Mouse (Mus musculus) lung, postnatal 25 days (tissue): ENCODE data around the gene Hnrnph2.
A peak's percentile ranks its signal among the peaks of the same experiment; 100 is the strongest.

Experiments used
- DNase-seq: peaks from one replicate; pipeline ENCODE4 v3.0.0; 2022; ENCODE audit warnings: low spot score

Hnrnph2 gene

GRCm38 (mm10) chrX:134600659-134601379 lies at the start of gene Hnrnph2, which contains the start of gene Gla:
Hnrnph2 (plus strand) TSS chrX:134601179.
Gla (minus strand) TSS chrX:134601125.
- DNase-seq, result peak; percentile 95

- no peak for DNase-seq
Observed at GRCm38 (mm10) chrX:134553326-134553725, 47.7 kb upstream of the Hnrnph2 start.

GRCm38 (mm10) chrX:134554425-134554824 lies 46.6 kb upstream of the Hnrnph2 start:
- DNase-seq, result no peak

DNA sequence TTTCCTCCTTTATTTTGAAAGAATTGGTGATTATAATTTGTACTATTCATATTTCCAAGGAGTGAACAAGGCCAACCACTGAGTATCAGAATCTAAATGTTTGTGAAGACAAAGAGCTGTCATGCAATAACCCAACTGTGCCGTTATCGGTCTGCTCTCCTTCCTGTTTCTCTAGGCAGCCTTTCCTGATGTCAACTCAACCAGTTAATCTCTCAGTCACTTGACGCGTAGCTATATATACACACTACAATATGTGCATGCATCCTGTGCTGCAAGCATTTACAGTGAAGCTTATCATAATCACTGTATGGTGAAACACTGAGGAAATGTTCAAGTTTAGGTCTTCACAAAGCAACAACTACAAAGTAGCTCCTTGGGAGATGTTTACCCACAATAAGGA lies 36.7 kb upstream of the Hnrnph2 start:
- DNase-seq, result no peak

DNA sequence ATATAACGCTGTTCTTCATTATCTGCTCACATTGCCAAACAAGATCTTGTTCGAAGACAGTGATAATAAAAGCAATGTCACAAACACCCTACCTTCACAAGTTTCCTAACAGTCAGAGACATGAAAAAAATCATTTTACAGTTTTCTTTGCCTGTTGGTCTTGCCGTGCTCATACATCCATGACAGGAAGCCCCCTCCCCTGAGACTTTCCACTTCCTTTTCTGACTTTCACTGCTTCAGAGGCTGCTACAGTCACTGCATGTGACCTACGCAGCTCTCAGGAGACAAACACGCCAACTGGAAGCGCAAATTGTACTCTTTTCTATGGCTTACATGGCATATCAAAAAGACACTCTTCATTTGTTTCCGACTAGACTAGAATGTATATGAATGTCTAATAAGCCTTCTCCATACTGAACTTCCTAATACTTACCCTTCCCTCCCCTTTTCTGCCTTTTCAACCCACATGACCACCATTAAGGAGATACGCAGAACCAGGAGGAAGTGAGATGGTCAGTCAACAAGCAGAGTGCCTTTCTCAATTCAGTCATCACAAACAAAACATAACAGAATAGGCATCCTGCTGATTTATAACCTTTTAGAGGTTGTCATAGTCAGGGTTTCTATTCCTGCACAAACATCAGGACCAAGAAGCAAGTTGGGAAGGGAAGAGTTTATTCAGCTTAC lies 34.3 kb upstream of the Hnrnph2 start:
- DNase-seq, result peak; percentile 24

DNA sequence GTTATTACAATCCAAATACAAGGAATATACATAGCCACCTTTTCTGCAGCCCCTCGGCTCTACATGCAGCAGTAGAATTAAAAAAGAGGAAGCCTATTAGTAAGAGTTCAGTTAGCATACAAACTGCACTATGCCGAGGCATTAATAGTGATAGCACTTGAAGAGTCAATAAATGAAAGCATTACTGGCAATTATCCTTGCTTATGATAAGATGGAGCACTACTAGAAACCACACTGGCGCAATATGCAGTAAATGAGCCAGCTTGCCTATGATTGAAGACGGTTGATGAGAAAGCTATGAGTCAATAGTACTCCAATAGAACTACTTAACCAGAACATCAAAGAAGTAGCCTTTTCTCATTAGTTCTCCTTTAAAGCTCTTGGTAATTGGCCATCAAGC lies 23.1 kb upstream of the Hnrnph2 start:
- DNase-seq, result no peak

DNA sequence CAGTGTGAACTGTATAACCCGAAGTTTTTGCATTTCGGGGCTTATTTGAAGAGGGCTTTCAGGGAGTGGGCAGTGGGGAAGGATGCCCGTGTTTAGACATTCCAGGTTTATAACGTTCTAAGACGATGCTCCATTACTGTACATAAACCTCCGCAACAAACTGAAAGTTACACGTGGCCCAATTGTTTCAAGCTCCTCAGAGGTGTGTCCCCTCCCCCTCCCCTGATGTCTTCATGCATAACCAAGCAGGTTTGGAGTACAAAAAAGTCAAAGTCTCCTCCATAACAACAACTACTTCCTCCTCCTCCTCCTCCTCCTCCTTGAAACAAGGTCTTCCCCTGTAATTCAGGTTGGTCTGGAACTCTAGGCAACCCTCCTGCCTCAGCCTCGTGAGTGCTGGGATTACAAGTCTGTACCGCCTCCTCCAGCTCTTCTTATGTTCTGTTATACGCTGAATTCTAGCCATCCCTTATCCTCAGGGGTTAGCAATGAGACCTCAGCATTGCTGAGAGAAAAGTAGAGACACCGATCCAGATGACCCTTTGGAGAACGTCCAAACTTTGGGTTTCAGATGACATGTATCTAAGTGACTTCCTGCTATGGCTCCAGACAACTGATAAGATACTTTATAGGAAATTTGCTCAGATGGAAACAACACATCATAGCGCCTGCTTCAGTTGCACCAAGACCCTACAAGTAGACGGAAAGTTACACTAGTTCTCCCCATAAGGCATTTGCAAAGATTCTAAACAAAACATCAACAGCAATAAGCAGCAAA lies 20.3 kb upstream of the Hnrnph2 start:
- no peak for DNase-seq

- DNase-seq, result no peak
Observed at GRCm38 (mm10) chrX:134582270-134582669, 18.7 kb upstream of the Hnrnph2 start.

DNA sequence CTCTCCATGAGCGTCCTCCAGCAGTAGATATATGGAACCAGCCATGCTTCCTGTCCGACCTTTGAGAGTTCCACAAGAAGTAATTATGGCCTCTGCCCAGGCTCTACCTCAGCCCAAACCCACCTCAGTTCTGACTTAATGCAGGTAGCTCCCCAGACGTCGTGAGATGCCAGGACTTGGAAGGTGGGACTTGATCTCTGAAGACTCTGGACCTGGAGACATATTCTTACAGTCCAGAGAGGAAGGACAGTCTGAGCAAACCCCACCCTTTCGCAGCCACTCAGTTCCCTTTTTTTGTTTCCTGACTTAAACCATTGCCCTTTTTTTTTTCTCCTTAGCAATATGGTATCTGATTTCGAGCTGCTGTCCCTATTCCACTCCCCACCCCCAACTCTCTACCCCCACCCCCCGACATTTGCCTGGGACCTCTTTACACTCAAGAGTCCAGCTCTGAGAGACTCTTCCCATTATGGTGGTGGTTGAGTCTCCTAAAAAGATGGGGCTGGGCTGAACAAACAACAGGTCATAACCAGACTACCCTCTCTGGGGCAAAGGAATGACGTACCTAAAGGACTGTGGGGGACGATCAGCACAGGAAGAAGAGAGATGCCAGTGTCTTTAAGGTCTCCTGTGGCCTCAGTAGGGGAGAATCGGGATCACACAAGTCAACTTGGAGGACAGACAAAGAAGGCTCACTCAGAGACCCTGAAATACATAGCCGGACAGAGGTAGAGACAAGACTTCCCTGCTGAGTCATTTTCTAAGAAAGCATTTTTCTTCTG lies 17.9 kb upstream of the Hnrnph2 start, which contains the start of gene Btk:
Gene Btk (minus strand): TSS at position 683 of the 782 bp plus-strand sequence.
- no peak for DNase-seq

DNA sequence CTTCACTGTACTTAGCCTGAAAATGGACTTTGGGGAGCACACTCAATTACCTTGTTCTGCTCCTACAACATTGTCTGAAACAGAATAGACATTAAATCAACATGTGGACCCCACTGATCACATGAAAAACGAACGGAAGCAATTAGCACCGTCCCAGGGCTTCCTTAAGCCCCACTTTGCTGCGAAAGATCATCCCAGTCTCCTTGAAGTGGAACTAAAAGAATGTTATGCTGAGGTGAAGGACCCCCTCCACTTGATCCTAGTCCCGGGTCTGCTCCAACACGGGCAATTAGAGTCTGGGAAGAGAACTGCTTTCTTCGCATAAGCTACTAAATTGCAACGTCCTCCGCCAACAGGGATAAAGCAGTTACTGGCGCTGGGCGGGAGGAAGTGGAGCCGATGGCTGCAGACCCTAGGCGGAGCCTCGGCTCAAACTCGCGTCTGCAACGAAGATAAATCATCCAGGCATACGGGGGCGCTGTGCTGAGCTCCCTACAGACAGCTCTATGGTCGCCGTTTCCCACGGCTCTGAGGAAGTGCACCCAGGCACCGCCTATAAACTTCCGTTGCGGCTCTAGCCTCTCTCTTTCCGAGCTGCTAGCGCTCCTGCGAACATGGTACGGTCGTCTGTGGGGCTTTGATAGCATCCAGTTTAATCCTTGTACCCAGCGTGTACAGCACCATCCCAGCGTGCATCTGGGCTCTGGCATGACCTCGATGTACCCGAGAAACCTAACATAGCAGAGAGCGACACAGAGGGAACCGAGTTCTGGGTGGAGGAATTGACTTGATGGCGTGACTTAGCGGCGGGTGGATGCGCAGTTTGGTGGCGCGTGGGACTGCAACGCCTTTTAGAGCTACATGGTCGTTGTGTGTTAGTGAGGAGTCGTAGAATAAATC lies 15.6 kb upstream of the Hnrnph2 start, which contains the start of gene Rpl36a:
Gene Rpl36a (plus strand): TSS at position 552 of the 900 bp plus-strand sequence.
- peak; percentile 92 for DNase-seq

DNA sequence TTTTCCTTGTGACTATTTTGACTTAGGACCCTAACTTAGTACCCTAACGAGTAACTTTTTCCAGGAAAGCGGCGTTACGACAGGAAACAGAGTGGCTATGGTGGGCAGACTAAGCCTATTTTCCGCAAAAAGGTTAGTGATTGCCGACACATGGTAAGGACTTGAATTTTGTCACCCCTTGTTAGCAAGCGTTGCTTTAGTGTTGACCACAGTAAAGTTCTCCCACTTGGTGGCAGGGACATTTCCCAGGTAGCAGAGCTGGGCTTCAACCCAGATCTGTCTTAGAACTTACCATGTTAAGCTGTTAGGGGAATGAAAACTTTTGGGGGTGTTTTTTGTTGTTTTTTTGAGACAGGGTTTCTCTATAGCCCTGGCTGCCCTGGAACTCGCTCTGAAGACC lies 14.5 kb upstream of the Hnrnph2 start:
- no peak for DNase-seq

DNA sequence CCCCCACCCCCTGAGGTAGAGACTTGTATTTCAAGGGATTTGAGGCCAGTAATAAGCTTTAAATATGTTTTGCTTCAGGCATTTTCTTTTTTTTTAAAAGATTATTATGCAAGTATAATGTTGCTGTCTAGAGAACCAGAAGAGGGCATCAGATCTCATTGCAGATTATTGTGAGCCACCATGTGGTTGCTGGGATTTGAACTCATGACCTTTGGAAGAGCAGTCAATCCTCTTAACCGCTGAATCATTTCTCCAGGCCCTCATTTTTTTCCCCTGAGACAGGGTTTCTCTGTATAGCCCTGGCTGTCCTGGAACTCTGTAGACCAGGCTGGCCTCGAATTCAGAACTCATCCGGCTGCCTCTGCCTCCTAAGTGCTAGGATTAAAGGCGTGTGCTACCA lies 12.7 kb upstream of the Hnrnph2 start:
- no peak for DNase-seq

DNA sequence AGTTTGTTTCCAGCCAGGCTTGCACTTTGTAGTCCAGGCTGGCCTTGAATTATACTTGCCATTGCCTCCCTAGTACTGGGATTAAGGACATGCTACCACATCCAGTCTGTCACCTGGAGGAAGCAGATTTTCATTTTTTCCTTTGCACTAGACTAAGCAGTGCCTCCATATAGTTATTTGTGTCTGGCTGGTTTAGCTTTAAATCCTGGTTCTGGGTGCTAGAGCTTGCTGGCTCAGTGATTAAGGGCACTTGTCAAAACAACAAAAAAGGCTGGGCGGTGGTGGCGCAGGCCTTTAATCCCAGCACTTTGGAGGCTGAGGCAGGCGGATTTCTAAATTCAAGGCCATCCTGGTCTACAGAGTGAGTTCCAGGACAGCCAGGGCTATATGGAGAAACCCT lies 12.0 kb upstream of the Hnrnph2 start:
- no peak for DNase-seq

DNA sequence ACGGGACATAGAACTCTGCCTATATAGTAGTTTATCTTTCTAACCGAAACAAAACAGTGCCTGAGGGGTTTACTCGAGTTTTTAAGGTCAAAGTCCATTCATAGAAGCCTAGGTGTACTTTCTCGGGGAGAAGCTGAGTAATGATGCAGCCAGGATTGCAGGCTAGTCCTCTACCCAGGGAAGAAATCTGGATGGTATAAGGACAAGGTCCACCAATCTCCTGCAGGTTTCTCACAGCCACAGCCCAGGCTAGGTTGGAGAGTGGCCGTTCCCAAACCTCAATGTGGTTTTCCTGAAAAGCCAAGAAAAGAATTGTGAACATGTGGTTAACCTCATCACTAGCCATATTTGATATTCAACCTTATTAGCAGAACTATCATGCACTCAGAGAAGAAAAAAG lies 11.1 kb upstream of the Hnrnph2 start:
- no peak for DNase-seq

- DNase-seq, result no peak
Observed at GRCm38 (mm10) chrX:134599922-134600565, 935 bp upstream of the Hnrnph2 start.

GRCm38 (mm10) chrX:134601380-134602120 lies 571 bp downstream of the Hnrnph2 start:
- DNase-seq, result no peak

- peak; percentile 18 for DNase-seq
Observed at GRCm38 (mm10) chrX:134609472-134609871, 8.5 kb downstream of the Hnrnph2 start.

DNA sequence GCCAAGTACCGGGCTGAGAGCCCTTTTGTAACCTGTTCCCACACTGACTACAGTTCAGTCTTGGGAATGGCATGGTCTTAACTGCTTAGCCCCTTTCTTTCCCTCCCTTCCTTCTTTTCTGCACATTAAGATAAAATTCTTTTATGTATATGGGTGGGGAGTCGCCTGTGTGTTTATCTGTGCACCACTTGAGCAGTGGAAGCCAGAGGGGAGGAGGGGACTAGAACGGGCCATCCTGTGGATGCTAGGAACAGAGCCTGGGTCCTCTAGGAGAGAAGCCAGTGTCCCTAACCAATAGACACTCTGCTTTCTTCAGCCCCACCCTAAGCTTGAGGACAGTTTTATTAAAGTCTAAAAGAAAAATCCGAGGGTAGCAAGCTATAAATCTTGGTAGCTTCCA lies 10.0 kb downstream of the Hnrnph2 start:
- no peak for DNase-seq

DNA sequence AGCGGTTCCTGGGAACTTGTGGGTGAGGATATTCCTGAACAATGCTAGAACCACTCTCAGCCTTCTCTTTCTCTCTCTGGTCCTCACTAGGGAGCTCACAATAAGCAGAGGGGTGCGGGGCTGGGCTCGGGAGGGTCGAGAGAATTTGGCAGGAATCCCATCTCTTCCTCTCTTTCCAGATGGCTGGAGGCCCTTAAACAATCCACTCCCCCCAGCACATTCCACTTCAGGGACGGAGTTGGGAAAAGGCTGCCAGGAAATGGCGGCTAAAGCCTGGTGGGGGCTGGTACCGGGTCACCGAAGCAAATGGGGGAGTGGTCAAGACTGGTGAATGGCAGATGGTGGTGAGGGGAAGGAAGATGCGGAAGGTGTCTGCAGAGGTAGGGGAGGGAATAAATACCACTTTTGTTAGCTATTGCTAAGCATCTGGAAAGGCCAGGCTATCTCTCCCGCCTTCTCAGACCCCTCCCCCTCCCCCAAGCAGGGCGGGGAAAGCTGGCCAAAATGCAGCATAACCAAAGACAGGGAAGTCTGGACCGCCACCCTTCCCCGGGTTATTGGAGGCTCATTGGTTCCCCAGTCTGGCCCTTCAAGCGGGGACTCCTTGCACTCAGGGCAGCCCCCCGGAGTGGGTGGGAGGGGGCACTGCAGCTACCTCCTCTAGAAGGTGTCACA lies 11.4 kb downstream of the Hnrnph2 start:
- DNase-seq, result peak; percentile 34
